Mouse (Mus musculus) bone marrow macrophage, adult 2 months (primary cell): ENCODE measurements around the gene Retreg1.

Experiments
- CTCF ChIP-seq: IDR thresholded peaks from 2 replicates; pipeline ENCODE4 v1.5.1; 2012; ENCODE audit warnings: low read depth, mild to moderate bottlenecking, low read length, moderate library complexity
- POLR2A ChIP-seq: IDR thresholded peaks from 2 replicates; pipeline ENCODE4 v1.6.1; 2012; ENCODE audit warnings: mild to moderate bottlenecking, low read depth, low read length, borderline replicate concordance

DNA sequence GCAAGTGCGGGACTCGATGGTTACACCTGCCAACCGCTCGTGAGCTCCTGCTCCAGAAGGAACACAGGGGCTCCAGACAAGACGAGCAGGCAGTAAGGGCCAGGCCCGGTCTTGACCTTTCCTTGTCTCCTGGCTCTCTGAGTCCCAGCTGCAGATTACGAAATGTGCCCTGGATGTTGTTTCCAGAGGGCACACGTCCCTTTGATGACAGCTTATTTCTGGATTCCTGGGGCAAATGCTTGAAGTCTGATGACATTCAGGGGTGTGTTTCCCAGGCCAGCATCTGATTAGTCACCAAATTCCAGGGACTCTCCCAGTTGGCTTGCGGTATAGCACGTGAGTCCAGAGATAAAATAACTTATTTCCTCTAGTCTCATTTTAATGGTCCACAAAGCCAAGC, 72.0 kb downstream of the Retreg1 start:
- no peak for TF ChIP-seq CTCF
- no peak for TF ChIP-seq POLR2A
